Mouse (Mus musculus): ENCODE data around the gene Msl1.

Gene Msl1

DNA sequence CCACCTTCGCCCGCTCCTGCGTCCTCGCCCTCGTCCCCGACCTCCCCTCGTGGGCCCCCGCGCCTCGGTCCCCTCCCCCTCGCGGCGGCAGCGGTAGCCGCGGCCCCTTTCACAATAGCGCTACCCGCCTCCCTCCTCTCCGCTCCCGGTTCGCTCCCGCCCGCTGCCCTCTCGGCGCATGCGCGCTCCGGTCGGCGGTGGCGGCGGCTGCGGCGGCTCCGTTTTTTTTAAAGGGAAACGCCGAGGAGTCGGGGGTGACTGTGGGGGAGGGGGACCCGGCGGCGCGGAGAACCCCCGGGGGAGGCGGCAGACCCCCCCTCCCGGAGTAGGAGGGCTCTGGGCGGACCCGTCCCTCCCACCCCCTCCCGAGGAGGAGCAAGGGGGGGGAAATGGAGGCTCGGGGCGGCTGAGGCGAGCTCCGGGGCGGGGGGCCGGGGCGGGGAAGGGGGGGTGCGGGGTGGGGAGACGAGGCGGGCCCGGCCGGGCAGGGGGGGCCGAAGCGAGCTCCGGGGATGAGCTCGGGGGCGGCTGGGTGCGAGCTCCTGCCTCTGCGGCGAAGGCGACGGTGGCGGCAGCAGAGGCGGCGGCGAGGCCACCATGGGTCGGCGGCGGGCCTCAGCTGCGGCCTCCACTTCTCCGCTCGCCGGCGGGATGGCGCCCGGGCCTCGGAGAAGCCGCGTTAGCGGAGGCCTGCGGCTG lies at the start of gene Msl1:
TSS of gene Msl1 (plus strand) at position 502 of the 699 bp plus-strand sequence.
- peak; percentile 92 for DNase-seq

DNA sequence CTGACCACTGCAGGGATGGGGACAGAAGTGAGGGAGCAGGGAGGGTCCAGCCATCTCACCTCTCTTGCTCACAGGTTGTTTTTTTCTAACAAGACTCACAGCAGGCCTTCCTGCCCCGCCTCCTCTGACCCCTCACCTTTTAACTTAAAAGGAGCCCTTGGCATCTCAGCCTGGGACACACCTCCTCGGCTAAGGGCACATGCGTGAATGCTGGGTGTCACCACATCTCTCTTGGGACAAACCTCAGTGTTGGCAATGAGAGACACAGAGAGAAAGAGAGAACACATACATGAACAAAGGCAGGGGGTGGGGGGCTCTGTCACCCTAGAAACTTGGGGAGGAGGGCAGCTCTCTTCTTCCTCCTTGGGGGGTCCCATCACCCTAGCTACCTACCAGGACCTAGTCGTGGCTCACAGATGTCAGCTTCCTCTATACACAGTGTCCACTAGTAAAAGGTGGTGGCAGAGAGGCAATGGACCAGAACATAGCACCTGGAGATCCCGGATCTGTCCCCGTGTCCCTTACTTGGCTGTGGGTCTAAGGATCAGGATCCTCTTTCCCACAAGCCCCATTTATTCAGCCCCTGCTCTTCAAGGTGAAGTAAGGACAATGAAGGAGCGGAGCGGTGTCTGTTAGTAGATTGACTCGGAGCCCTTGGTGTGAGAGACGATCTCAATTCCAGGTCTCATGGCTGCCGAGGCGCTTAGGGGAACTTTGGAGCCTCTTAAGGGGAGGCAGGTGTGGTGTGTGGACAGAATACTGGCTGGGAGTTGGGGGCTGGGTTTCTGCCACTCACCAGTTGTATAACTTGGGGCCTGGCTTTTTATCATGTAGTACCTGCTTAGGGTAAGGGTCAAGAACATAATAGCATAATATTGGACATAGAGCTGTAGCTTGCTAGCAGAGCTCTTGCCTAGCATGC lies 49.1 kb upstream of the Msl1 start:
- DNase-seq = no peak

DNA sequence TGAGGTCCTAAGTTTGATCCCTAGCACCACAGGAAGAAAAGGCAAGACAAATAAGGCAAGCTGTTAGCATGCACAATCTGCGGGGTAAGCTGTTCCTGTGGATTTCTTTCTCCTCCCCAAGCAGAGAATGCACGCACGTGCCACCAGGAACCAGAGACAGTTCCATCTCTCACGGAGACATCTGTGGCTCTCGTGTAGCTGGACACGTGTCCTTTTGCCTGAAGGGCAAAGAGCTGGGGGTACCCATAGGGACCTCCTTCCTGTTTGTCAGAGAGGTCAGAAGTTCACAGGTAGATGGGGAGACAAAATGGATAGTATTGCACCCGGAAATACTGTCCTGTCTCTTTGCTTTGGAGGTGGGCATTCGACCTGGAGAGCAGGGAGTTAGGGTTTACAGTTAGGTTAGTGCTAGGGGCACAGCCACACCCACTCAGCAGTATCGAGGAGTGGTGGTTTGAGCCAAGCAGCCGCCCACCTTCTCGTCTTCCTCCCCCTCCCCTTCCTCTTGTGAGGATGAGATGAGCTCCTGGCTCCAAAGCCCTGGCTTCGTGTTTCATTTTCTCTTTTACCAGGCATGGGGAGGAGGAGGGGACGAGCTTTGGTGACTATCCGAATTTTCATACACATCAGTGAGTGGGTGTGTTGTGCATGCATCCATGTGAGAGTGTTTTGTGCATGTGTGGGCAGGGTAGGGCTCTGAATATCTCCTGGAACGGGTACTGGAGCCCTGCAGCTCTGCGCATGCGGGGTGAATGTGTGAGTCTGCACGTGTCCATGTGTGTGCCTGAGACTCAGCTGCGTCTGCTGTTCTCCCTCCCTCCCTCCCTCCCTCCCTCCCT lies 48.2 kb upstream of the Msl1 start:
- peak; percentile 88 for DNase-seq

DNA sequence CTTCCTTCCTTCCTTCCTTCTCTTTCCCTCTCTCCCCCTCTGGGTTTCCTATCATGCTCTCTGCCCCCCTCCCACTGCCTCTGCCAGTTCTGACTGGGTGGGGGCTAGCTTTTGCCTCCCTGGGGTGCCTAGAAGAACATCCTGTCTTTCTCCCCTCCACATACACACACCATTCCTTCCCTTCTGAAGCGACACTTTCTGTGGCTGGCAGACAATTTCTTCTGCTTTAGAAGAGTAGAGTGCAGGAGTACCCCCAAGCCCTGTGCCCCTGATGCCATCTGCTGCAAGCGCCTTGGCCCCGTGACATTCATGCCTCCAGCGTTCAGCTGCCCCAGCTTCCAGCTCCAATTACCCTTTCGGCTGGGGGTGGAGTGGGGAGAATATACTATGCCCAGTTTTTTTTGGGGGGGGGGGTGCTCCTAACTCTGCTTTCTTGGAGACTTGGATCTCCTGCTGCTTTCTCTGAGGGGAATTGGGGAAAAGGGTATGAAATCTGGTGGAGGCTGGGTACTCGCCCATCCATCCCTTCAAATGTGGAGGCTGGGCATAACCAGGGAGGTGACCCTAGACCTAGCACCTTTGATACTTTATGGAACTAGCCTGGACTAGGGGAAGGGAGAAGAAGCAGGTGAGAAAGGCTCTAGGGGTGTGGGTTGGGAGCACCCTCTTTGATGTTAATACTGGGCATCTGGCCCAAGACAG lies 47.4 kb upstream of the Msl1 start:
- peak; percentile 56 for DNase-seq

DNA sequence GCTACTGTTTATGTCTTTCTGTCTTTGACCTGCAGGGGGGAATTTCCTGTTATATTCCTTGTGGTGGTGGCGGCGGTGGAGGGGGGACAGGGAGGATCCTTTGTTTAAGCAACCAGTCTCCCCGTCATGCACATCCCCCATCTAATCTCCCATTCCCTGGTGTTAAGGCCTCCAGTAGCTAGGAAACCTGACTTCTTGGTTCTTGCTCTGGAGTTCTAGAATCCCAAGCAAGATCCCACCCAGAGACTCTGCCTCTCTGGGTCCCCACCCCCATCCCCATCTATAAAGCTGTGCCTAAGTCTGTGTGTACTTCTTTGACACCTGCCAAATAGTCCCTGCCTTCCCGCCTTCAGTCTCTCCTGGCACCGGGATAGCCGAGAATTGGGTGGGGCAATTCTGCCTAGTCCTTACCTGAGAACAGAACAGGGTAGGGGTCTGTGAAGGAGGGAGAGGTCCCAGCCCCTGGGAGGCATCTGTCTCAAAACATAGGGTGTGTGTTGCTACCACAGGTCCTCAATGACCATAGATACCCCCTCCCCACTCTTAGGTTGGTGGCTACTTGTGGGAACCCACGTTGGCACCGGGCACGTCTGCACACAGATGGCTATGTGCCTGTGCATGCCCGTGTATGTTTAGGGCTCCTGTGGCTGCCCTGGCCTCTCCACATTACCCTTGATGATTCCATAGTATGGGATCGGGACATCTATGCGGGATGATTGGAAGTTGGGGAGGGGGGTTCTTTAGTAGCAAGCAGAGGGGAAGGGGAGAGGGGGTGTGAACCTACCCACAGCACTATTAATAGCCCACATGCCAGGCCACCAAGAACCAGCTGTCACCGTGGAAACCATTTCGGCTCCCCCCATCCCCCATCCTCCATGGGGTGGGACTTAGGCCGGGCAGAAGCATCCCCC lies 46.6 kb upstream of the Msl1 start:
- no peak for DNase-seq

DNA sequence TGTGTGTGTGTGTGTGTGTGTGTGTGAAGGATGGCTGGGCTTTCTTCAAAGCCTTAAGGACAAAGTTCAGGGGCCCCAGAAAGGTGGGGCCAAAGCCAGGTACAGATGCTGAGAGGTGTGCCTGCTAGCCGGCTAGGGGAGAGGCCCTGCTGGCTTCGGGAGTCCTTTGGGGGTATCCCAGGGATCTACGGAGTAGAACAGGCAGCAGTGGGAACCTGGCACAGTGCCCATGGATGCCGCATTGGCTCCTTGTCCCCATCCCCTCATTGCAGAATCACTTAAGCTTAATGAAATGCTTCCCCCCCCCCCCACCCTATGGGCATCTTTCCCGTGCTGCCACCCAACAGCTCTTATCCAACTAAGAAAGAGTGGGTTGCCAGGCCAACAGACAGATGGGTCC lies 45.6 kb upstream of the Msl1 start:
- DNase-seq = no peak

DNA sequence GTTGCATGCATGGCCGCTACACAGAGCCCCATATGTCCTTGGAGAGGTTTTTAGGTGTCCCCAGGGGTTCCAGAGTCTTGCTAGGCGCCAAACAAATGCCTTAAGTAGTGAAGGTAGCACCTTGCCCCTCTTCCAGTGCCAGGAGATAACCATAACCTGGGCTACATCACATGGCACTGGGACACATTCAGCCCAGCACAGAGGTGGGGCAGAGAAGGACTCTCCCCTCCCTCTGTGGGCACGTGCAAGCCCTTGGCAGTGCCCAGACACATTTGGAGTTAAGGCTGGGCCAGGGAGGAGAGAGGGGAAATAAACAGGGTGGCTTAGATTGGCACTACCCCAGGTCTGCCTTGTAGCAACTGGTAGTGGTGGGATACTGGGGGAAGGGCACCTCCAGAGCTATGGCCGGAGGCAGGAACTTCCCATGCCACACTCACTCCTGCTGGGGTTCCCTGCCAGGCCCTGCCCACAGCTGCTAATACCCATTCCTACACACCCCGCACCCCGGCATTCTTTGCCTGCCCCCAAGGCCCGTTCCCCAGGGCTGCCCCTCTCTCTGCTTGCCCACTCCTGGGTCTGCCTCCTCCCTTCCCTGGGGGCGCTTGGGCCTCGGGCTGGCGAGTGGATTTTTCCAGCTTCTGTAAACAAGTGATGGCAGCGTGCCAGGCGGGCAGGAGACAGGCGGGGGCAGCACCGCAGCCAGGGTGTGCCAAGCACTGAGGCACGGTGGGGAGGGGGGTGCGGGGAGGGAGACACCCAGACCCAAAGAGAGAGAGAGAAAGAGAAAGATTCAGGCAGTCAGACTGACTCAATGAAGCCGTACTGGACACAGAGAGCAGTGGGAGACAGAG lies 44.7 kb upstream of the Msl1 start:
- DNase-seq = no peak

DNA sequence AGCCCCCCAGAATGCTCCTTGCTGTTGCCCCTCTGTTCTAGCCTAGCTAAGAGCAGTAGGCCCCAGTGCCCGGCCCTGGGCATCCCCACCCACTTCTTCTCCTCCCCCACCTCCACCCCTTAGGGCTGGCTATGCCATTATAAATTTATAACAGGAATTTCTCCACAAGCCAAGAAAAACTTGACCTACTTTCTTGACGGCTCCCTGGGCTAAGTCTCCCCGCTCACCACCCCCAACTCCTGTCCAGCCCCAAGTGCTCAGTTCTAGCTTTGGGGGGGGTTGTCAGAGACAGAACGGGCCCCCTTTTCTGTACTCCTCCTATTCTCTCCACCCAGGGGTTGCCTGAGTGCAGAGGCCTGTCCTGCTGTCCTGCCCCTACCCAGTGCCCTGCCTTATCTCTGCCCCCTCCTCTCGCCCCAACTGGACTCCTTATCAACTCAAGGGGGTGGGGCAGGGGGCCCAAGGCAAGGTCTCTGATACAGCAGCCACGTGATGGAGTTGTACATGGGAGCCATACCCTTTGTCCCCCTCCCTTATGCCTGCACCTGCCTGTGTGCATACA lies 44.0 kb upstream of the Msl1 start:
- DNase-seq = no peak

DNA sequence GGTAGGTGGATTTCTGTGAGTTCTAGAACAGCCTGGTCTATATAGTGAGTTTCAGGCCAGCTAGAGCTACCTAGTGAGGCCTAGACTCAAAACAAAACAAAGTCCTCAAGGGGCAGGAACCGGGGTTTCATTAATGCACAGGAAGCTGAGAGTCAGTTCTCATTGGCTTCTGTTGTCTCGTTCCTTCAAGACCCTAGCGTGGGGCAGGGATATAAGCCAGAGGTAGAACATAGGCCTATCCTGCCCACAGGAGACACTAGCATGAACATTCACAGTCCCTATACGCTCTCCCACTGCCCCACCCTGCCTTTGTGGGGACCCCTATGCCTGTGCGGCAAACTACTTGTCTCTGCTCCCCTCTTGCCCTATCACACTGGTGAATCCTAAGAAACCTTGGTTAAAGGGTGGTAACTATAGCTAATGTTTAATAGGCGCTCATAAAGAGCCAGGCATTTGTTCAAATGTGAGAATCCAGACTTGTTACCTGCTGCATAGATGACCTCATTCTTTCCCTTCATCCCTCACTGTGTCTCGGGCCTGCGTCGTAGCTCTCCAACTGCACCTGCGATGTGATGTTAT lies 42.7 kb upstream of the Msl1 start:
- no peak for DNase-seq

DNA sequence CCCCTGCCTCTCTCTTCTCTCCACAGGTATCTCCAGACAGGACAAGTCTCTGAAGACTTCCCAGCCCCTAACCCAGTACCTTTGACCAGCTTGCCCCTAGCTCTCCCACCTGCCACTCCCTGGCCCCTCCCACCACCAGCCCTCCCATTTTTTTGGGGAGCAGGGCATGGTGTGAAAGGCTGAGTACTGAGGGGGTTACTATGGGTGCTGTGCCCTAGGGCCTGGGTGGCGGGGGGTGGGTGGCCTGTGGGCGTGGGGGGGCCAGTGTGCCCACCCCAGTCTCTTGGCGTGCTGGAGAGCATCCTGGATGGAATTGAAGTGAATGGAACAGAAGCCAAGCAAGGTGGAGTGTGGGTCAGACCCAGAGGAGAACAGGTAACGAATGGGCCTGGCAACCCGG lies 42.1 kb upstream of the Msl1 start:
- DNase-seq = no peak

DNA sequence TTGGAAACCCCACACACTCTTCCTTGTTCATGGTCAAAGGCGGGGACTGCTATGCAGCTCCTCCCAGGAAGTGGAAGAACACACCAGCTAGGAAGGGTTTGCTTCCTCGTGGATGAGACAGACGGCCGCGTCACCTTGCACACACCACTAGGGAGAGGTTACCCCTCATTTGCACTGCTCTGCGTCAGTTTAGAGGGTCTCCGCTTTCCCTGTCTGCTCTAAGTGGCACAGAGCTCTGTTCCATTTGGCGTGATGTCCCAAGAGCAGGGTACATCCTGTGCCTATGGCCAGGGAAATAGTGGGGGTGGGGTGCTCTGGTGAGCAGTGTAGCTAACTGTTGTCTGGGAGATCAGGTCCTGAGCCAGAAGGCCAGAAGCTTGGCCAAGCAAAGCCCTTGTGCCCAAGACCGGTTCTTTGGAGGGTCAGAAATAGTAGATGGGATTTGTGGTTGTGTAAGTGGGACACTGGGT lies 41.1 kb upstream of the Msl1 start:
- no peak for DNase-seq

DNA sequence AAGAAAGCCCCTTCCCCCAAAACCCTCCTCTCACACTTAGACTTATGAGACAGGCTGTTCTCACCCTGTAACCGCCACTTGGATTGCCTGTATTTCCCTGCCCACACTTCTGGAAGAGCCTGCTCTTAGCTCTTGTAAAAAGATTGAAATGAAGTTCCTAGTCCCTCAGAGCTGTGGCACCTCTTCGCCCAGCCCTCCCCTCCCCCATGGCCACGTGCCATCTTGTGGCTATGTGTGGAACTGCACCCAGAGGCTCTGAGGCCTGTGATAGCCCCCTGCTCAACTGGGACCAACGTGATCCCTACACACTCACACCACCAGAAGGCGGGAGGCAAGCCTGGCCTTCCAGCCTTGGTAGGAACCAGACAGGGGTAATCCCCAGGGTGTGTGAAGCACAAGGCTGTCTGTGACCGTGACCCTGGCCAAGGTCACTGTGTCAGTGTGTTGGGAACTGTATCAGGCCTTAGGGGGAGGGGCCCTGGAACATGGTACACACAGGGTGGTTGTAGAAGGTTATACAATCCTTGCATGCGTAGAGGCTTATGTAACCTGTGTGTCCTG lies 40.6 kb upstream of the Msl1 start:
- peak; percentile 90 for DNase-seq

DNA sequence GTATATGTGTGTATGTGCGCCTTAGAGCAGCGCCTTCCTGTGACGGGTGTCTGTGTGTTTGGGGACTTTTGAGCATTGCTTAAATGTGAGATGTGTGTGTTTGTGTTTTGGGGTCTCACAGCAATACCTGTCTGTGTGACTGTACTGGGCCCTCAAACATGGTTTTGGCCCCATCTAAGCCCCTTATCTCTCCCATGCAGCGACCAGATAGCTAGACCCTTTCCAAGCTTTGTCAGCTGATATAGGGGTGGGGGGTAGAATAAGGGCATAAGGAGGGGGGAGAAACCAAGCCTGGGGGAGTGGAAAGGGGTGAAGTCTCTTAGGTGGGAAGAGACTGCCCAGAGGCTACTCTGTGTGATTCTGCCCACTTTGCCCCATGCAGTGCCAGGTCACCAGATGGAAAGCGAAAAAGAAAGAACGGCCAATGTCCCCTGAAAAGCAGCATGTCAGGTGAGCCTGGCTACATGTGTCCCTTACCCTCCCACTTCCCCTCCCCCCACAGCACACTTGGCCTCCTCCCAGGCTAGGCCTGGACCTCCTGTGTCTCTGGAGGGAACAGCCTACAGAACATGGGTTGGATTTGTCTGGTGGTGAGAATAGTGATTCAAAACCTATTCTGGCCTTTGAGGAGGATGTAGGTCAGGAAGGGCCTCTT lies 39.5 kb upstream of the Msl1 start:
- no peak for DNase-seq

DNA sequence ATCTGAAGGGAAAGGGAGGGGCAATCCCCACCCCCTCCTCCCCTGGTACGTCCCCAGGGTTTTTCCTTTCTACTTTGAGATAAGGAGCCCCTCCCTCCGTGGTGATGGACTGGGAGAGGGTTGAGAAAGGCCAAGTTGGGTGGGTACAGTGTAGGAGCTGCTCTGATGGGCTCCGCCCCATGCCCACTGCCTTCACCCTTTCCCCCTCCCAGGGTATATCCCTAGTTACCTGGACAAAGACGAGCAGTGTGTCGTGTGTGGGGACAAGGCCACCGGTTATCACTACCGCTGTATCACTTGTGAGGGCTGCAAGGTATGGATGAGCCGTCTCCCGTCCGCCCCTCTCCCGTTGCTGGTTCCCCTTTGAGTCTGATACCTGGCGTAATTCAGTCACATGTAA lies 38.6 kb upstream of the Msl1 start:
- DNase-seq = no peak

DNA sequence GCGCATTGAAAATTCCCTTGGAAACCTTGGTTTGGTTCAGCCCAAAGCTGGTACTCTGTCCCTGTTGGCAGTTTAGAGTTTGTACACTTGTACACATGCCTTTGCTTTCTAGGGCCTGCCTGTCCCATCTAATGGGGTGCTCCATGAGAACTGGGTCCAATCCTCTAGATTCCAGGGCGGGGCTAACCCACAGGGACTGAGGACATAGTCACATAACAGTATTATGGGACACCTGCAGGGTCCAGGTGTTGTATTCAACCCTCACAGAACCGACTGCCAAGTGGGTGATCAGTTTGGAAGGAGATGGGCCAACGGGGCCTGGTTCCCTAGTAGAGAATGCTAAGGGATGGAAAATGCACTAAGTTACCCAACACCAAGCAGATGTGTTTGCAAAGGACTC lies 33.4 kb upstream of the Msl1 start:
- DNase-seq = no peak

DNA sequence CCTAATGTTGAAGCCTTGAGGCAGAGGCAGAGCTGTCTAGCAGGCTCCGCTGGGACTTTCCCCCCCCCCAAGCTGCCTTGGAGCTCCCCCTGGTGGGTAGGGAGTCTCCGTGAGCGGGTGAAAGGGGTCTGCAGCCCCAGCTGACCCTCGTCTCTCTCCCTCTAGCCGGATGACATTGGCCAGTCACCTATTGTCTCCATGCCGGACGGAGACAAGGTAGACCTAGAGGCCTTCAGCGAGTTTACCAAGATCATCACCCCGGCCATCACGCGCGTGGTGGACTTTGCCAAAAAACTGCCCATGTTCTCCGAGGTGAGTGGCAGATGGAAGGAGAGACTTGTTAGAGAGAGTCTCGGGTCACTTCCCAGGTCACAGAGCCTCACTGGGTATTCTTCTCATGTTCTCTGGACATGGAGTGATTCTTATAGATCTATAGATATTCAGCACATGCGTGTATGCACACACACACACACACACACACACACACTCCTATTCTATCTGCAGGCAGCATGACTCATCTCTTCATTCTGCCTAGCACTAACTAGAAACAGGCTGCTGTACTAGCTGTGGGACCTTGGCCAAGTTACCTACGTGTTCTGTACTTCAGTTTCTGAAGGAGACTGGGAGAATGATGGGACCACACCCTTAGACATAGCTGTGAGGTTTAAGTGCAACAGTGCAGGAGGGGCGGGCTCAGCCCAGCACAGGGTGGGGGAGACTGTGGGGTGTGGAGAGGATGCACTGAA lies 32.4 kb upstream of the Msl1 start:
- DNase-seq = peak; percentile 67

DNA sequence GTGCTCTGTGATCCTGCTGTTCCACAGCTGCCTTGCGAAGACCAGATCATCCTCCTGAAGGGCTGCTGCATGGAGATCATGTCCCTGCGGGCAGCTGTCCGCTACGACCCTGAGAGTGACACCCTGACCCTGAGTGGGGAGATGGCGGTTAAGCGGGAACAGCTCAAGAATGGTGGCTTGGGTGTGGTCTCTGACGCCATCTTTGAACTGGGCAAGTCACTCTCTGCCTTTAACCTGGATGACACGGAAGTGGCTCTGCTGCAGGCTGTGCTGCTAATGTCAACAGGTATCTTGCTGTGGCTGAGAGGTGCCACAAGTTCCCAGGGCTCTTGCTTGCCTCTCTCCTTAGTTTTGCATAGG lies 31.8 kb upstream of the Msl1 start:
- DNase-seq = peak; percentile 7

DNA sequence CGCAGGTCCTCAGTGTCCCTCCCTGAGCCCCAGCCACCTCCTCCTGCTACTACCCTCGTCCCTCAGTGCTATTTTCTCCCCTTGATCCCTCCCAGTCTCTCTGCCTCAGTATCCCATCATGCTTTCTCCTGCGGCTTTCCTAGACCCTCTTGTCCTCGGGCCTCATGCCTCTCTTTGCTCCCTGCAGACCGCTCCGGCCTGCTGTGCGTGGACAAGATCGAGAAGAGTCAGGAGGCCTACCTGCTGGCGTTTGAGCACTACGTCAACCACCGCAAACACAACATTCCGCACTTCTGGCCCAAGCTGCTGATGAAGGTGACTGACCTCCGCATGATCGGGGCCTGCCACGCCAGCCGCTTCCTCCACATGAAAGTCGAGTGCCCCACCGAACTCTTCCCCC lies 31.2 kb upstream of the Msl1 start:
- peak; percentile 9 for DNase-seq

Data from thymus, postnatal 4 days (tissue).